Mouse (Mus musculus): ENCODE results near the gene Gdi2. TPM values are rescaled to one million over a fixed set of nuclear protein-coding genes. Genes with fewer than 3 reads are reported as not detected.
A peak's percentile ranks its signal among the peaks of the same experiment; 100 is the strongest.

The Gdi2 gene
- total RNA-seq, 2 experiments from 2014 or later = 356 to 430 TPM

DNA sequence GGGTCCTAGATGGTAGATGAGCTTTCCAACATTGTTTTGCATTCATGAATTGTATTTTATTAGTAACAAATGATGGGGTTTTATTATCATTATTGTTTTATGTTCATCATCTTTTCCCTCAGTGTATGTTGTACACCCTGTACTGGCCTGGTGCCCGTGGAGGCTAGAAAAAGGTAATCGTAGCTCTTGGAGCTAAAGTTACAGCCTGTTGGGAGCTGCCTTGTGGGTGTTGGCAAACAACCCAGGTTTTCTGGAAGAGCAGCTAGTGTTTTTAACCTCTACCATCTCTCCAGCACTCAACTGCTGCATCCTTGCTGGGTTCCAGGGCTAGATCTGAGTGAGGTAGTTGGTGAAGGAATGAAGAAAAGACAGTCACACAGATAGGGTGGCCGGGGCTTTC, 9.5 kb downstream of the Gdi2 start:
- no peak for DNase-seq

DNA sequence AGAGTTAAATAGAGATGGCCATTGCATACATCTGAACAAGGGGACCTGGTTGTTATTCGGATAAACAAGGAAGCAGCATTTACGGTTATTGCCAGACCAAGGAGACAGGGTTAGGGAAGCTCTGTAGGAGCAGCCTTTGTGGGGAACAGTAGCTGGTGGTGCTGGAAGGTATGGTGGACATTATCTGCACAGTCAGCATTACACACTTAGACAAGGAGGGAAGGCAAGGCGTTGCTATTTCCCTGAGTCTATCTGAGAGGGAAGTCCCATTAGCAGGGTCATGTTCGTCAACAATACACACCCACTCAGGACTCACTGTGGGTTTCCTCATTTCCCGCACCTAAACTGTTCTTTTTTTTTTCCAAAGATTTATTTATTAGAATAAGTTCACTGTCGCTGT, 10.0 kb downstream of the Gdi2 start:
- DNase-seq = no peak

DNA sequence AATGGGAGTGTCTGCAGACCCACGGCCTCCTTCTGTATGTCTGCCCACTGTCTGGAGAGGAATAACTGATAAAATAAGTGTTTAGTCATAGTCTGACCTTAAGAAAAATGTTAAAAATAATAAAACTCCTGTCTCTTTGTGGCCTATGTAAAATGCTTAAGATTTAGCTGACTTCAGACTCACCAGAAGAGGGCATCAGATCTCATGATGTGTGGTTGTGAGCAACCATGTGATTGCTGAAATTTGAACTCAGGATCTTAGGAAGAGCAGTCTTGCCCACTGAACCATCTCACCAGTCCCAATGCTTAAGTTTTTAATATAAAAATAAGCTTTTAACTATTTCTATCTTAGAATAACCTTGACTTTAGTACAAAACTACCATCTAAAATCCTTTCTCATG, 25.3 kb downstream of the Gdi2 start:
- no peak for DNase-seq

DNA sequence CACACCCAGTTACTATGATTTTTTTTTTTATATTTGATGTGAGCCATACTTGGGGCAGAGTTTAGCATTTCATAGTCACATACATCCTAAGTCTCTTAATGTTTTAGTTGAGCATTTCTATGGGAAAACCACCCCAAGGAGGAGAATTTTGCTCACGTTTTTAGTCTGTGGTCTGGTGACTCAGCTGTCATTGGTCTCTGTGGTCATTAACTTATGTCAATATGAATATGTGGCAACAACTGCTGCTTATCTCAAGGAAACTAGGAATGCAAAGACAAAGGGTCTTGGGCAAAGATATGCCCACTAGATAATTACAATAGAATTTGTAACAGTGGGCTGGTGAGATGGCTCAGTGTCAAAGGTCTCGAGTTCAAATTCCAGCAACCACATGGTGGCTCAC, 26.1 kb downstream of the Gdi2 start:
- no peak for DNase-seq

DNA sequence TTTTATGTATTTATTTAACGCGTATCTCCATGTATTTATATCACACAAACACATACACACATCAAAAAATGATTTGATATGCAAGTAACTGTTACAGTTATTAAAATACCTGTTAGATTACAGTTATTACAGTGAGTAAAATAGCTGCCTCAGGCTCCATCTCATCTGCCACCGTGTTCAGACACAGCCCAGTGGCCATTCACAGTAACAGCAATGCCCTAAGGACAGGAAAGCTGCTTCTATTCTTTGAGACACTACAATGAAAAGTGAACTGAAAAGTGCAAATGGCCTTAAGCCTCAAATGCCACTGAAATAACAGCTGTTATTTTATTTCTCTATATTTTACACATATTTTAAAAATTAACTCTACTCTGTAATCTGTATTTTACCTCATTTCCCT, 52.9 kb downstream of the Gdi2 start:
- no peak for DNase-seq

DNA sequence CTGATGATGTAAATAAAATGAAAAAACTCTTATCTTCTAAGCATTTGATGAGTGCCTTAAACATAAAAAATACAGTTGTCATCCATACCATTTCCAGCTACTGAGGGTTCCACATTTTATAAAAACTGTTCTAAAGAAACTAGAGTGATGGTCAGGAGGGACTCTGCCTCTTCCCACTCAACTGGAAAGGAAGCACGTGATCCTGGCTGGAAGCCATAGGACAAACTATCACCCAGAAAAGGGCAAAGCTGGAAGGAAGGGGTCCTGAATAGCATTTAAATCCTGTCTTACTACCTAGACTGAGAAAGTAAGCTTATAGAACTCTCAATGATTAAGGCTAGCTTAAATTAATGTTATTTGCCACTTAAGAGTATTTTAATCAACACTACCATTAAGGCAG, 56.4 kb downstream of the Gdi2 start:
- no peak for DNase-seq

DNA sequence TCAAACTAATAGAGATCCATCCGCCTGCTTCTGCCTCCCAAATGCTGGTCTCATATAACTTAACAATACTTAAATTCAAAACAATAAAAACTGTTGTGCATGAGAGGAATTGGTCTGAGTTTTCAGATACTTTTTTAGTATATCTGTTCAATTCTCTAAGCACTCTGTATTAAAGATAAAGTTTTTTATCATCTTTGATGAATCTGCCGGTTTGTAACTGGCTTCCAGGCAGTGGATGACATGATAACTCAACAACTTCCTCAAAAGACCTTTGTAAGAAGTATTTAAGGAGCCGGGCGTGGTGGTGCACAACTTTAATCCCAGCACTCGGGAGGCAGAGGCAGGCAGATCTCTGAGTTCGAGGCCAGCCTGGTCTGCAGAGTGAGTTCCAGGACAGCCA, 58.4 kb downstream of the Gdi2 start:
- DNase-seq = no peak

DNA sequence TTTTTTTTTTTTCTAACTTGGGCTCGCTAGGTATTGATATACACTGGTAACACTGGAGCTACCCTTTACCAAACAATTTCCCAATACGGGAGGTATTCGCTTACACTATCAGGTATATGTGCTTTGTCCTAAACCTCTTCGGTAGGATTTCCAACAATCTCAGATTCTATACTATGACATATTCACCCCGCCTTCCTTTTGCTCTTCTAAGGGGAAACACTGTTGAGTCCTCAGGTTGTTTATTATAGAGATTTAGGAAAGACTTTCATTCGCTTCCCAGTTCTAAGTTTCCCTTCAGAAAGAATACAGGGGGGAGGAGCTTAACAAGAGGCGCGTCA, 71.9 kb downstream of the Gdi2 start:
- DNase-seq = no peak

DNA sequence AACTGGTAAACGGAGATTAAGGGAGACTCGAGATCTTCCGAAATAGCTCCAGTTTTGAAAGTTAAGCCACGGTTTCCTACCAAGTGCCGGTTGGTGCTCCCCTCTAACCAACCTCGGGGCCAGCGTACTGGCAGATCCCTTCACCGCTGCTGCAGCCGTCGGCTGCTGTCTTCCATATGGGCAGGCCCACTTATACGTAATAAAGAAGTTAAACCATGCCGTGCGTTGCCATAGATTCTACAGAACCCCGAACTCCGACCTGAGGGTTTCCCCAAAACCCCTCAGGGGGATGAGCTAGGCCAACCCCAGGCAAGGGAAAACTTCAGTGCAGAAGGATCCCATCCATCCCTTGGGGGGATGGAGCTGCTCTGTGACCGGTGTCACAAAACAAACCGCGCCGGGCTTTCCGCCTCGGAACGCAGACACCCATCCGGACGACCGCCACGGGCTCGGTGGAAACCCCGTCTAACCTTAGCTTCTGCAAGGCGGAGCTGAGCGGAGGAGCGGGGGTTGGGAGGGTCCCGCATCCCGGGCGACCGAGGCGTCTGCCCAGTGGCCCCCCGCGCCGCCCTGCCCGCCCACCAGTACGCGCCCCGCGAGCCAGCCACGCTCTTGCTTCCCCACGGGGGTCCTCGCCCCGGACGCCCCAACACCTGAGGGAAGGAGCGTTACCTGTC, 72.4 kb downstream of the Gdi2 start:
- peak; percentile 14 to 54 for DNase-seq

DNA sequence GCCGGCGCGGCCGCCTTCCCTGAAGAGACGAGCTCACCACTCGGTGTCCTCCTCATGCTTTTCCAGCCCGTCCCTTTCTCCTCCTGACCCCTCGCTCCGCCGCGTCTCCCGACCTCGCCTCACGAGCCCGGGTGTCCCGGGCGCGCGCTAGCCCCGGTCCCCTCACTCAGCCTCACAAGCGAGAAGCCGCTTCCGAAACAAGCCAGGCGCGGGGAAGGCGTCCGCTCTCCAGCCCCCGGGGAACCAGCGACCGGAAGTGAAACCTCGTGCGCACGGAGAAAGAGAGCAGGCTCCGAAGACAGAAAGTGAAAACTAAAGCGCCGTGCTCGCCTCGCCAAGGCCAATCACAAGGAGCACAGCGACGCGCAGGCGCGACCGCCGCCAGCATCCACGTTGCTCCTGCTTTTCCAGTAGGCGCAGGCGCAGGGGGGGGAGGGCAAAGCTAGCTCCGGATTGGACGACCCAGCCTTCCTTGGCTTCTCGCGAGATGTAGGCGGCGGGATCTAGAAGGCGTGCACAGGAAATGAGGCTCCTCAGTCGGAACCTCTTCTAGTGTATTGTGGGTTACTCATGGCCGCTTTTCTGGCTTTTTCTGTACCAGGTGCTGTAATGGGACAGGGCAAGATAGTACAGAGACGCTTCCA, 73.1 kb downstream of the Gdi2 start, which contains the start of gene Fam208b:
Gene Fam208b, minus strand, starts transcription at position 314 of the 644 bp plus-strand sequence.
- peak; percentile 98 to 99 for DNase-seq

Other genes starting within 250 kb of the Gdi2 start
- 10 to 100 TPM; 23.0 to 25.0 TPM for gene Fam208b, start 73.0 kb downstream of the Gdi2 start, total RNA-seq (2021)
- gene Asb13, start 96.0 kb downstream of the Gdi2 start, total RNA-seq (2021) = 10 to 100 TPM; 12.1 to 15.5 TPM

Measured in adrenal gland, postnatal 36 days (tissue).